Comparison of ENCODE assay signal across 8 mouse cellular contexts in genomic region chr11:81613869-81614620, GRCm38 (mm10).
DNase-seq lines count a peak whose midpoint lies in the region; ATAC-seq lines count a peak whose summit lies in the region.

No protein-coding gene starts in this region.

- no peaks in the 10 kb centered on the region for H3K27me3 ChIP-seq in lung, embryonic 15.5 days
- H3K27me3 ChIP-seq in forebrain, embryonic 13.5 days, result 0 out of 2 replicates have a peak, but pooled peaks cover 3% of the 10 kb centered on the region
- H3K27me3 ChIP-seq in limb, embryonic 11.5 days (ENCODE audit: control insufficient read depth, insufficient read depth, low read length), result no peaks in the 10 kb centered on the region
- no peaks in the 10 kb centered on the region for H3K27me3 ChIP-seq in neural tube, embryonic 15.5 days (replicated peaks)

- DNase-seq in lung, postnatal 10 days, result no peak
- DNase-seq in limb, embryonic 11.5 days (ENCODE audit: low spot score), result no peak
- DNase-seq in adrenal gland, adult (ENCODE audit: inconsistent age in 2 of 2, low spot score in 1 of 2), result no peak
- no peak for DNase-seq in kidney, postnatal 14 days

- H3K36me3 ChIP-seq in lung, embryonic 15.5 days, result no peaks in the 10 kb centered on the region
- no peaks in the 10 kb centered on the region for H3K36me3 ChIP-seq in forebrain, embryonic 13.5 days (ENCODE audit: poor library complexity, severe bottlenecking)
- no peaks in the 10 kb centered on the region for H3K36me3 ChIP-seq in limb, embryonic 11.5 days (ENCODE audit: control insufficient read depth, insufficient read depth, low read length)
- H3K36me3 ChIP-seq in neural tube, embryonic 15.5 days, result no peaks in the 10 kb centered on the region

- WGBS in lung, embryonic 15.5 days, result 16% methylated on average over 10 of the region's 10 CpGs
- 25% methylated on average over 10 of the region's 10 CpGs for WGBS in forebrain, embryonic 13.5 days
- WGBS in limb, embryonic 11.5 days, result 25% methylated on average over 10 of the region's 10 CpGs
- WGBS in neural tube, embryonic 15.5 days, result 23% methylated on average over 10 of the region's 10 CpGs

- peaks cover 14% of the 10 kb centered on the region for H3K4me1 ChIP-seq in lung, embryonic 15.5 days
- H3K4me1 ChIP-seq in forebrain, embryonic 13.5 days, result peaks cover 34% of the 10 kb centered on the region
- H3K4me1 ChIP-seq in limb, embryonic 11.5 days (ENCODE audit: control insufficient read depth, insufficient read depth, low read length), result no peaks in the 10 kb centered on the region
- peaks cover 29% of the 10 kb centered on the region for H3K4me1 ChIP-seq in neural tube, embryonic 15.5 days

- peak overlapping the region; percentile 26 for H3K4me3 ChIP-seq in lung, embryonic 15.5 days
- H3K4me3 ChIP-seq in forebrain, embryonic 13.5 days, result peak overlapping the region; percentile 24; the same call in 1 of the 2 replicates
- H3K4me3 ChIP-seq in limb, embryonic 11.5 days (ENCODE audit: low read depth, low read length), result no peak overlapping the region
- peak overlapping the region; percentile 21; the same call in 1 of the 2 replicates for H3K4me3 ChIP-seq in neural tube, embryonic 15.5 days (replicated peaks)

- no peak overlapping the region for H3K27ac ChIP-seq in lung, embryonic 15.5 days
- no peak overlapping the region for H3K27ac ChIP-seq in forebrain, embryonic 13.5 days
- no peak overlapping the region for H3K27ac ChIP-seq in limb, embryonic 11.5 days (replicated peaks; ENCODE audit: low read depth, low read length)
- H3K27ac ChIP-seq in neural tube, embryonic 15.5 days (replicated peaks), result 0 out of 2 replicates have a peak overlapping the region, but pooled peaks have one; percentile 87

- ATAC-seq in lung, embryonic 15.5 days (ENCODE audit: borderline replicate concordance, extremely low read depth, low FRiP score, low TSS enrichment), result no peak
- ATAC-seq in forebrain, embryonic 13.5 days, result no peak
- no peak for ATAC-seq in limb, embryonic 11.5 days (ENCODE audit: insufficient number of reproducible peaks, low FRiP score, low TSS enrichment, low read depth)
- ATAC-seq in neural tube, embryonic 15.5 days (ENCODE audit: low FRiP score), result no peak
- ATAC-seq in megakaryocyte progenitor cell, adult 5-6 weeks (replicated peaks; ENCODE audit: poor library complexity), result no peak; the same call in 1 of the 2 replicates

- H3K9me3 ChIP-seq in lung, embryonic 15.5 days, result no peaks in the 10 kb centered on the region
- no peaks in the 10 kb centered on the region for H3K9me3 ChIP-seq in forebrain, embryonic 13.5 days (replicated peaks)
- no peaks in the 10 kb centered on the region for H3K9me3 ChIP-seq in limb, embryonic 11.5 days (ENCODE audit: control insufficient read depth, low read length)
- no peaks in the 10 kb centered on the region for H3K9me3 ChIP-seq in neural tube, embryonic 15.5 days (replicated peaks)

- H3K9ac ChIP-seq in lung, embryonic 15.5 days, result no peak overlapping the region
- H3K9ac ChIP-seq in forebrain, embryonic 13.5 days, result peak overlapping the region; percentile 40; the same call in 1 of the 2 replicates
- no peak overlapping the region for H3K9ac ChIP-seq in limb, embryonic 11.5 days (ENCODE audit: low read length)
- H3K9ac ChIP-seq in neural tube, embryonic 15.5 days (replicated peaks), result peak overlapping the region; percentile 36; the same call in 1 of the 2 replicates

- H3K4me2 ChIP-seq in lung, embryonic 15.5 days, result peak overlapping the region; percentile 52
- peak overlapping the region; percentile 59 for H3K4me2 ChIP-seq in forebrain, embryonic 13.5 days
- peak overlapping the region; percentile 33; the same call in 1 of the 2 replicates for H3K4me2 ChIP-seq in limb, embryonic 11.5 days (ENCODE audit: low read depth, severe bottlenecking)
- H3K4me2 ChIP-seq in neural tube, embryonic 15.5 days, result peak overlapping the region; percentile 56

Comparison
In these comparisons a context has a peak if more than half of its experiments do, and no peak if none do; other contexts are left out.
1. H3K9ac ChIP-seq: peak in forebrain, embryonic 13.5 days (single experiment) and neural tube, embryonic 15.5 days (single experiment); none in lung, embryonic 15.5 days (single experiment) and limb, embryonic 11.5 days (single experiment).
2. Peak in every context shown above with its lines, with median percentiles within 50 percentile points of each other: H3K4me2 ChIP-seq.